Mouse (Mus musculus): ENCODE measurements at regions not wholly inside any gene's neighbourhood (a gene's known extent, or its start where the extent isn't known, plus 50 kb on each side); places are given as distances from the start of the nearest gene placed in this dataset.

- H3K27ac ChIP-seq (replicated peaks): no peak overlapping the region
- no peak overlapping the region for H3K4me2 ChIP-seq
- H3K27me3 ChIP-seq (replicated peaks): no peaks in the 10 kb centered on the region
- 74% methylated on average over 9 of the region's 9 CpGs for WGBS
- no peak for ATAC-seq (ENCODE audit: low FRiP score)
- no peak overlapping the region for H3K9ac ChIP-seq (replicated peaks)
- H3K4me3 ChIP-seq (replicated peaks): no peak overlapping the region
- H3K4me1 ChIP-seq: no peaks in the 10 kb centered on the region
- no peaks in the 10 kb centered on the region for H3K9me3 ChIP-seq (replicated peaks)
- no peaks in the 10 kb centered on the region for H3K36me3 ChIP-seq
Observed at GRCm38 (mm10) chr12:5637571-5638275, 262.2 kb upstream of the Klhl29 start.

DNA sequence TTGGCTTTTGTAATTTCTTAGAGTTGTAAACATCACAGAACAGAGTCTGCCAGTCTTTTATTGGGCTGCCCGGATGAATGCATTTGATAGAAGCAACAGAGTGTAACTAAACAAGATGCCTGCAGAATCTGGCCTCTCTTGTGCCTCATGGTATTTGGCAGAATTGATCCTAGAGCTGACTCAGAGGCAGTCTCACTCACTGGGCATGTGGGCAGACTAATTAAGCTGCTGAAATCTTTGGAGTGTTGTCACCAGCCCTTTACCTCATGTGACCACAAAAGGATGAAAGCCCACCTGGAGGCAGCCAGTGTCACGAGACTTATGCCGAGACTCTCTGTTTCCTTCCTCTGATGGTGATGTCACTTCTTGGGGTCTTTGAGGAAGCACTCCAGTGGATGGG lies 258.5 kb upstream of the Klhl29 start:
- no peak overlapping the region for H3K4me2 ChIP-seq
- H3K4me1 ChIP-seq: no peaks in the 10 kb centered on the region
- no peaks in the 10 kb centered on the region for H3K27me3 ChIP-seq (replicated peaks)
- no peak overlapping the region for H3K4me3 ChIP-seq (replicated peaks)
- no peaks in the 10 kb centered on the region for H3K36me3 ChIP-seq
- H3K9ac ChIP-seq (replicated peaks): no peak overlapping the region
- 80% methylated on average over 3 of the region's 3 CpGs for WGBS
- H3K9me3 ChIP-seq (replicated peaks): no peaks in the 10 kb centered on the region
- no peak for ATAC-seq (ENCODE audit: low FRiP score)
- no peak overlapping the region for H3K27ac ChIP-seq (replicated peaks)

DNA sequence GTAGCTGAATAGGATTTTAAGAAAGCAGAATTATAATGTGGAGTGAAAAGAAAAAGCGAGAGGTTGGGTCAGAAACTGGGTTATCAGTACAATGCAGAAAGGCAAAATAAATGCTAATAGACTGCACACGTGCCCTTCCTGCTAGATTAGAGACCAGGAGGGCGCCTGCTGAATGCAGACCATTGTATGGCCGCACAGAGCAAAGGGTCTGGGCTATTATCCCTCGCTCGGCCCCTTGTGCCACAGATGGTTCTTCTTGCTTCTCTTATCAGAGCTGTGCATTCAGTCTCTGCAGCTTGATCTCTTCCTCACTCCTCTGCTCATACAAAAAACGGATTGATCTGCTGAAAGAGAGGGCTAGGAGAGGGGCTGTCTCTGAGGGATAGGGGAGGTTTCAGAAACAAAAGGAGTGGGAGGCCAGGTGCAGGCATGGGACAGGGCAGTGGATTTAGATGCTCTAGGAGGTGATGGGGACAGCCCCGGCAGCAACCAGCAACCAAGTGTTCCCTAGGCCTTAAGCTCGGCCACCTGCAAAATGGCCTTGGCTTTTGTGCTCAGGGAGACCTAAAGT lies 225.7 kb upstream of the Klhl29 start:
- Histone ChIP-seq H3K9ac (replicated peaks) (no peak overlapping the region), H3K4me2 (no peak overlapping the region), H3K36me3 (no peaks in the 10 kb centered on the region), H3K27ac (replicated peaks) (no peak overlapping the region), H3K27me3 (replicated peaks) (no peaks in the 10 kb centered on the region), H3K9me3 (replicated peaks) (no peaks in the 10 kb centered on the region), H3K4me1 (no peaks in the 10 kb centered on the region), H3K4me3 (replicated peaks) (no peak overlapping the region)
- ATAC-seq (ENCODE audit: low FRiP score): no peak
- WGBS: 73% methylated on average over 9 of the region's 9 CpGs

DNA sequence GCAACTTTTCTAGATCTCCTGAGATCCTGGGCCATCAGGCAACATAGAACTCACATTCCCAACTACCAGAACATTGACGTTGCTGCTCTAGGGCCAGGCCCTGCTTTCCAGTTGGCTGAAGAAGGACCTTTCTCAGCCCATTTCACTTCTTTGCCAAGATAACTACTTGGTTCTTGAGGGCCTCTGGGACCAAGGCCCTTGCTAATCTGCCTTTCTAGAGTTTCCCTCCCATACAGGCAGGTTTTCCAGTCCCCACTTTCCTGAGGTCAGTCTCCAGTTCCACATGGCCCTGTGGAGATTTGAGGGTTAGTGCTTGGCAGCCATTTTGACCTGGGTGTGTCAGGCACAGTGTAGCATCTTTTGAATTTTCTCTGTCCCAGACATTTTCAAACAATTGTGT lies 223.9 kb upstream of the Klhl29 start:
- Histone ChIP-seq H3K27me3 (replicated peaks) (no peaks in the 10 kb centered on the region), H3K36me3 (no peaks in the 10 kb centered on the region), H3K9ac (replicated peaks) (no peak overlapping the region), H3K27ac (replicated peaks) (no peak overlapping the region), H3K4me1 (no peaks in the 10 kb centered on the region), H3K4me3 (replicated peaks) (no peak overlapping the region), H3K9me3 (replicated peaks) (no peaks in the 10 kb centered on the region), H3K4me2 (no peak overlapping the region)
- WGBS: 97% methylated on average over 1 of the region's 1 CpGs
- ATAC-seq (ENCODE audit: low FRiP score): no peak

- no peaks in the 10 kb centered on the region for H3K27me3 ChIP-seq (replicated peaks)
- ATAC-seq (ENCODE audit: low FRiP score): no peak
- no peaks in the 10 kb centered on the region for H3K9me3 ChIP-seq (replicated peaks)
- H3K9ac ChIP-seq (replicated peaks): no peak overlapping the region
- no peak overlapping the region for H3K4me2 ChIP-seq
- 93% methylated on average over 4 of the region's 4 CpGs for WGBS
- H3K4me3 ChIP-seq (replicated peaks): no peak overlapping the region
- H3K36me3 ChIP-seq: no peaks in the 10 kb centered on the region
- H3K27ac ChIP-seq (replicated peaks): no peak overlapping the region
- H3K4me1 ChIP-seq: no peaks in the 10 kb centered on the region
Observed at GRCm38 (mm10) chr12:5598961-5599360, 223.5 kb upstream of the Klhl29 start.

DNA sequence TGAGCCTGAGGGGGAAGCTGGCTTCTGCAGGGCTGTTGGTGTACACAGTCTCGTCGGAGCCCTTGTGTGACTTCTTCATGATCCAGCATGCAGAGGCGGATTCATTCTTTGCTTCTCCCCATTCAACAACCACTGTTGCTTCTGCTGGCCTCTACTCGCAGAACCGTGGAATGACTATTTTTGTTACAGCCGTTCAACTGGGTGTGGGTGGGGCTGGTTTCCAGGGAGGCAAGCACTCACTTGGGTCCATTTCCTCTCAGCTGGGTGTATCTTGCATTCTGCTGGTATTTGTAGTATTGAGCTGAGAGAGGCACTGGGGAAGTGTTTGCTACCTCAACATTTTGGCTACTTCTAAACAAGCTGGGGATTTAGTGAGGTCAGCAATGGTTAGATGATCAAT lies 197.3 kb upstream of the Klhl29 start:
- Histone ChIP-seq H3K4me2 (no peak overlapping the region), H3K9me3 (replicated peaks) (no peaks in the 10 kb centered on the region), H3K9ac (replicated peaks) (no peak overlapping the region), H3K4me3 (replicated peaks) (no peak overlapping the region), H3K4me1 (no peaks in the 10 kb centered on the region), H3K27ac (replicated peaks) (no peak overlapping the region), H3K36me3 (no peaks in the 10 kb centered on the region), H3K27me3 (replicated peaks) (no peaks in the 10 kb centered on the region)
- 67% methylated on average over 6 of the region's 6 CpGs for WGBS
- no peak for ATAC-seq (ENCODE audit: low FRiP score)

DNA sequence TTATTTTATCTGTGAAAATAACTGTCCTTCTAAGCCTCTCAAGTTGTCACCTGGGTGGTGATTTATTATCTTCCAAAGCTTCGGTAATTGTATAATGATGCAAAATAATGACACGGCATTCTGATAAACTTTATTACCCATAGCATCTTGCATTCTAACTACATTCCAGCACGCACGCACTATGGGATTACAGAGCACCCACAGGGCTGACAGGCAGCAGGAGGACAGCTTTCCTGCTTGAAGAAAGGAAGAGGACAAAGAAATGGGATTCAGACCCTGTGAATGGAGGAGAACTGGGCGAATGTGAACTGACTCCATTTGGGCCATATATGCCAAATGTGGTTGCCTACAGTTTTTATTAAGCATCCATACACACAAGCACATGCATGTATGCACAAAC lies 193.5 kb upstream of the Klhl29 start:
- no peaks in the 10 kb centered on the region for H3K9me3 ChIP-seq (replicated peaks)
- no peak for ATAC-seq (ENCODE audit: low FRiP score)

DNA sequence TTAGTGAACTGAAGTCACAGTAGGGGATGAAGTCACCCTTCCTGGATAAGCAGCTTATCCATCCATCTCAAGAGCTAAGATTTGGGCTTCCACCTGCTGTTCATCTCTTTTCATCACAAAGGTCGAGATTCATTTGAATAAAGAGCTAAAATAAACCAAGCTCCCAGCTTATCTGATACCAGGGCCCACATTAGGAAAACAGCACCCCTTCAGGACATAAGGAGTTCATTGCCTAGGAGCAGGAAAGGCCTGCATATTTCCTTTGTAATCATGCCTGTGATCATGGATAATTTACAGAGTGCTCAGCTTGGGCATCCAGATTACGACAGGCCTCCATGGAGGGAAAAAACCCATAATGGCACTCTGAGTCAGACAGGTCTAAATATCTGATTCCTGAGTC lies 190.7 kb upstream of the Klhl29 start:
- Histone ChIP-seq H3K27ac (replicated peaks) (no peak overlapping the region), H3K4me1 (no peaks in the 10 kb centered on the region), H3K27me3 (replicated peaks) (no peaks in the 10 kb centered on the region), H3K4me3 (replicated peaks) (no peak overlapping the region), H3K9me3 (replicated peaks) (no peaks in the 10 kb centered on the region), H3K36me3 (no peaks in the 10 kb centered on the region), H3K4me2 (no peak overlapping the region), H3K9ac (replicated peaks) (no peak overlapping the region)
- no peak for ATAC-seq (ENCODE audit: low FRiP score)
- 28% methylated on average over 2 of the region's 2 CpGs for WGBS

More for the DNA sequence above, 193.5 kb upstream of the Klhl29 start:
- WGBS: 81% methylated on average over 5 of the region's 5 CpGs
- Histone ChIP-seq H3K36me3 (no peaks in the 10 kb centered on the region), H3K4me2 (no peak overlapping the region), H3K27ac (replicated peaks) (no peak overlapping the region), H3K9ac (replicated peaks) (no peak overlapping the region), H3K27me3 (replicated peaks) (no peaks in the 10 kb centered on the region), H3K4me3 (replicated peaks) (no peak overlapping the region), H3K4me1 (no peaks in the 10 kb centered on the region)

DNA sequence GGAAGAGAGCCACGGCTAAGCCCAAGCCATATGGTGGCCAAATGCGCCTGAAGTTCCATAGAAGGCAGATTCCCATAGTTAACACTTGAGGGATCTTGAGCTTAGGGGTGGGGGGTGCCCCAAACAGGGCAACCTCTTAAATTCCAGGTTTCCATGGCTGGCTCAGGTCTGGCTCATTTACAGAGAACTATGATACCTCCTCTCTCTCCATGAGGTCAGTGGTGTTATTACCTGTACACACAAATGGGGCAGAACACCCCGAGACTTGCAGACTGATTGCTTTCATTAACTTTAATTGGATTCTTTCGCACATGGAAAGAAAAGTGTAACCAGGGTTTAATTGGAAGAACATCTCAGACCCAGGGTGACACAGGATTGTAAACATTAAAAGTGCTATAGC lies 177.1 kb upstream of the Klhl29 start:
- H3K9ac ChIP-seq (replicated peaks): no peak overlapping the region
- WGBS: 58% methylated on average over 4 of the region's 4 CpGs

GRCm38 (mm10) chr12:5551901-5552300 lies 176.4 kb upstream of the Klhl29 start:
- 59% methylated on average over 2 of the region's 2 CpGs for WGBS
- no peak for ATAC-seq (ENCODE audit: low FRiP score)
- H3K9me3 ChIP-seq (replicated peaks): no peaks in the 10 kb centered on the region

More for the DNA sequence above, 177.1 kb upstream of the Klhl29 start:
- Histone ChIP-seq H3K4me2 (no peak overlapping the region), H3K27me3 (replicated peaks) (no peaks in the 10 kb centered on the region), H3K9me3 (replicated peaks) (no peaks in the 10 kb centered on the region), H3K27ac (replicated peaks) (0 out of 2 replicates have a peak overlapping the region, but pooled peaks have one; percentile 41), H3K36me3 (no peaks in the 10 kb centered on the region), H3K4me3 (replicated peaks) (no peak overlapping the region), H3K4me1 (peaks cover 18% of the 10 kb centered on the region)
- peak; percentile 67 for ATAC-seq (ENCODE audit: low FRiP score)

GRCm38 (mm10) chr12:5549796-5550195 lies 174.3 kb upstream of the Klhl29 start:
- no peak overlapping the region for H3K4me2 ChIP-seq
- no peak overlapping the region for H3K9ac ChIP-seq (replicated peaks)
- H3K27me3 ChIP-seq (replicated peaks): no peaks in the 10 kb centered on the region
- H3K4me3 ChIP-seq (replicated peaks): no peak overlapping the region
- no peaks in the 10 kb centered on the region for H3K9me3 ChIP-seq (replicated peaks)
- 0 out of 2 replicates have a peak, but pooled peaks have one; percentile 25 for ATAC-seq (ENCODE audit: low FRiP score)
- peaks cover 18% of the 10 kb centered on the region for H3K4me1 ChIP-seq
- H3K36me3 ChIP-seq: no peaks in the 10 kb centered on the region
- H3K27ac ChIP-seq (replicated peaks): no peak overlapping the region
- 31% methylated on average over 7 of the region's 7 CpGs for WGBS

More at GRCm38 (mm10) chr12:5551901-5552300, 176.4 kb upstream of the Klhl29 start:
- Histone ChIP-seq H3K4me2 (no peak overlapping the region), H3K36me3 (no peaks in the 10 kb centered on the region), H3K27me3 (replicated peaks) (no peaks in the 10 kb centered on the region), H3K4me3 (replicated peaks) (no peak overlapping the region), H3K4me1 (peaks cover 18% of the 10 kb centered on the region), H3K27ac (replicated peaks) (0 out of 2 replicates have a peak overlapping the region, but pooled peaks have one; percentile 41), H3K9ac (replicated peaks) (no peak overlapping the region)

- Histone ChIP-seq H3K27me3 (replicated peaks) (no peaks in the 10 kb centered on the region), H3K9me3 (replicated peaks) (no peaks in the 10 kb centered on the region), H3K4me1 (peaks cover 18% of the 10 kb centered on the region), H3K9ac (replicated peaks) (no peak overlapping the region), H3K27ac (replicated peaks) (no peak overlapping the region), H3K36me3 (no peaks in the 10 kb centered on the region), H3K4me3 (replicated peaks) (no peak overlapping the region), H3K4me2 (no peak overlapping the region)
- ATAC-seq (ENCODE audit: low FRiP score): no peak
- 52% methylated on average over 5 of the region's 5 CpGs for WGBS
Observed at GRCm38 (mm10) chr12:5547698-5548097, 172.2 kb upstream of the Klhl29 start.

Measured in neural tube, embryonic 15.5 days (tissue).